Mouse (Mus musculus): Measurements from ENCODE around the gene Tlr7. TPM values are rescaled to one million over a fixed set of nuclear protein-coding genes. Genes with fewer than 3 reads are reported as not detected.

Tlr7 gene
- 0.50 and 0.60 TPM in 2 replicates for polyA plus RNA-seq (2012; rRNA removed)

DNA sequence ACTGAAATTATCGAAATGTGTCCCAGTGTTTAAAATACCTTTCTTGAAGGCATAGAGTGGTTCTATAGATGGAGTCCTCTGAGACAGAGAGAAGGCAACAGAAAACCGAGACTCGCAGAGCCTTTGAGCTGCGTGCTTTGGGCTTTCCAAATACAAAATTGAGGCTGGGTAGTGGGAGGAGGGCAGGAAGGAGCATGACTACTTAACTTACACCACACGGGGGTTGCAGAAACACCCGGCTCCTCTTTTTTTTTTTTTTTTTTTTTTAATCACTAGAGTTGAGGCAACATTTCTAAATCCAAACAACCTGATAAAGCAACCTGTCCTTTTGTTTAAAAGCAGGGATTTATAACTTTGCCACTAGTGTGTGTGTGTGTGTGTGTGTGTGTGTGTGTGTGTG lies at the start of gene Tlr7:
TSS of gene Tlr7 (minus strand) at position 160 of the 400 bp plus-strand sequence.

DNA sequence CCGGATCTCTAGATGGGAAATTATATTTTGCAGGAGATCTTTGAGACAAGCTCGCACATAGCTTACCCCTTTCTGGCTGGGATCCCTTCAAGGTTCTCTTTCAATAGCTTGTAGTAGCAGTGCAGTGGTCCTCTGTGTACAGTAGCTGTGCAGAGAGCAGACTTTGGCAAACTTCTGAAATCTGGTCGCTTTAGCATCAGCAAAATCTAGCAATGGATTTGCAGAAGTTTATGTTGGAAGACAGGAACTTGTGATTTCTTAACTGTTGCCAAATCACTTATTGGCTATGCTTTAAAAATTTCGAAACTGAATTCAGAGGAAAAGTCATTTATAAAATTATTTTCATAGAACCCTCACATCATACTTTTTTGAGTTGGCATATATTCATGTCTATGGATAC lies 66.3 kb downstream of the Tlr7 start, which contains the start of gene Tlr8:
TSS of gene Tlr8 (minus strand) at position 244 of the 400 bp plus-strand sequence.

Other genes starting within 250 kb of the Tlr7 start
- 659 and 732 TPM in 2 replicates for gene Tmsb4x, start 121.2 kb downstream of the Tlr7 start, polyA plus RNA-seq (2012; rRNA removed)
- gene Tlr8, start 66.2 kb downstream of the Tlr7 start, polyA plus RNA-seq (2012; rRNA removed), result 0.63 and 0.69 TPM in 2 replicates
- 5.9 and 7.1 TPM in 2 replicates for gene Prps2, start 52.2 kb upstream of the Tlr7 start, polyA plus RNA-seq (2012; rRNA removed)